Mouse (Mus musculus) embryonic fibroblast, embryonic 13.5 days (primary cell): Measurements from ENCODE around the gene Sgip1. TPM values are rescaled to one million over a fixed set of nuclear protein-coding genes. Genes with fewer than 3 reads are reported as not detected.

Experiments
- H3K27ac ChIP-seq: 2 replicates; pipeline ENCODE4 v1.5.1; 2012; ENCODE audit warnings: low read length, control low read depth, inconsistent platforms; ENCODE audit not compliant: insufficient read depth
- H3K4me1 ChIP-seq: 2 replicates; pipeline ENCODE4 v1.6.1; 2011; ENCODE audit warnings: low read length; ENCODE audit not compliant: control insufficient read depth, insufficient read depth
- H3K4me3 ChIP-seq: 2 replicates; pipeline ENCODE4 v1.5.1; 2011; ENCODE audit warnings: mild to moderate bottlenecking, control low read depth, low read length; ENCODE audit not compliant: insufficient read depth
- CTCF ChIP-seq: IDR thresholded peaks from 2 replicates; pipeline ENCODE4 v1.5.1; 2011; ENCODE audit warnings: mild to moderate bottlenecking, control low read depth, low read length, moderate library complexity, borderline replicate concordance; ENCODE audit not compliant: insufficient read depth
- POLR2A ChIP-seq: IDR thresholded peaks from 2 replicates; pipeline ENCODE4 v1.6.1; 2011; ENCODE audit warnings: low read depth, mild to moderate bottlenecking, control low read depth, low read length, moderate library complexity
- polyA plus RNA-seq: library from polyadenylated mRNA; stranded (reverse); fragments of >200 nt; gene quantifications from 2 replicates; pipeline ENCODE4 v1.2.4, GENCODE M21; 2011; ENCODE audit warnings: low read depth; ENCODE audit not compliant: missing spikeins, insufficient read length

Sgip1 gene
- polyA plus RNA-seq, 1 experiment = 2.6 TPM

- no peak overlapping the region for H3K4me3 ChIP-seq
- H3K4me1 ChIP-seq = no peaks in the 10 kb centered on the region
- H3K27ac ChIP-seq = no peak overlapping the region
- TF ChIP-seq POLR2A = no peak
- no peak for TF ChIP-seq CTCF
Measured at GRCm38 (mm10) chr4:102773841-102774240, 32.7 kb downstream of the Sgip1 start.

- TF ChIP-seq POLR2A (no peak), CTCF (no peak)
Measured at GRCm38 (mm10) chr4:102774549-102774948, 33.5 kb downstream of the Sgip1 start.

GRCm38 (mm10) chr4:102775596-102776270, 34.6 kb downstream of the Sgip1 start:
- TF ChIP-seq POLR2A = no peak
- TF ChIP-seq CTCF = no peak
- Histone ChIP-seq H3K27ac (no peak overlapping the region), H3K4me3 (no peak overlapping the region), H3K4me1 (no peaks in the 10 kb centered on the region)

More at GRCm38 (mm10) chr4:102774549-102774948, 33.5 kb downstream of the Sgip1 start:
- no peak overlapping the region for H3K27ac ChIP-seq
- H3K4me1 ChIP-seq = no peaks in the 10 kb centered on the region
- no peak overlapping the region for H3K4me3 ChIP-seq

- H3K4me3 ChIP-seq = no peak overlapping the region
- H3K4me1 ChIP-seq = no peaks in the 10 kb centered on the region
- H3K27ac ChIP-seq = no peak overlapping the region
- TF ChIP-seq CTCF (no peak), POLR2A (no peak)
Measured at GRCm38 (mm10) chr4:102779902-102780301, 38.8 kb downstream of the Sgip1 start.

GRCm38 (mm10) chr4:102783063-102783748, 42.1 kb downstream of the Sgip1 start:
- TF ChIP-seq CTCF (no peak), POLR2A (no peak)
- Histone ChIP-seq H3K27ac (no peak overlapping the region), H3K4me1 (no peaks in the 10 kb centered on the region), H3K4me3 (no peak overlapping the region)

GRCm38 (mm10) chr4:102785158-102785557, 44.1 kb downstream of the Sgip1 start:
- TF ChIP-seq POLR2A = no peak
- TF ChIP-seq CTCF = no peak

GRCm38 (mm10) chr4:102792100-102792790, 51.1 kb downstream of the Sgip1 start:
- TF ChIP-seq CTCF (no peak), POLR2A (no peak)
- Histone ChIP-seq H3K4me1 (no peaks in the 10 kb centered on the region), H3K4me3 (no peak overlapping the region), H3K27ac (no peak overlapping the region)

More at GRCm38 (mm10) chr4:102785158-102785557, 44.1 kb downstream of the Sgip1 start:
- H3K4me1 ChIP-seq = no peaks in the 10 kb centered on the region
- no peak overlapping the region for H3K4me3 ChIP-seq
- no peak overlapping the region for H3K27ac ChIP-seq

- Histone ChIP-seq H3K27ac (no peak overlapping the region), H3K4me3 (no peak overlapping the region), H3K4me1 (no peaks in the 10 kb centered on the region)
- TF ChIP-seq POLR2A = no peak
- no peak for TF ChIP-seq CTCF
Measured at GRCm38 (mm10) chr4:102801471-102801870, 60.4 kb downstream of the Sgip1 start.

GRCm38 (mm10) chr4:102801936-102802335, 60.8 kb downstream of the Sgip1 start:
- H3K4me1 ChIP-seq = no peaks in the 10 kb centered on the region
- H3K4me3 ChIP-seq = no peak overlapping the region
- no peak overlapping the region for H3K27ac ChIP-seq
- no peak for TF ChIP-seq CTCF

- Histone ChIP-seq H3K27ac (no peak overlapping the region), H3K4me3 (no peak overlapping the region), H3K4me1 (no peaks in the 10 kb centered on the region)
- TF ChIP-seq CTCF (no peak), POLR2A (no peak)
Measured at GRCm38 (mm10) chr4:102804611-102805010, 63.5 kb downstream of the Sgip1 start.
